Mouse (Mus musculus): ENCODE measurements around the gene Ap1s1.

GRCm38 (mm10) chr5:137077187-137077586 is 31.3 kb upstream of the Ap1s1 start:
- TF ChIP-seq CTCF (IDR thresholded peaks at IDR 0.05; ENCODE audit: low read depth) (no peak), EP300 (optimal IDR thresholded peaks at IDR 0.05) (no peak)

Measured in stomach, postnatal 0 days (tissue).